Mouse (Mus musculus) E14TG2a.4 (cell line): ENCODE measurements at regions not wholly inside any gene's neighbourhood (a gene's known extent, or its start where the extent isn't known, plus 50 kb on each side); places are given as distances from the start of the nearest gene placed in this dataset.

Experiments
- CTCF ChIP-seq: conservative IDR thresholded peaks from 2 replicates; pipeline ENCODE4 v1.5.1; 2014; ENCODE audit warnings: low read length
- NANOG ChIP-seq: IDR thresholded peaks from 2 replicates; pipeline ENCODE4 v1.6.1; 2014; ENCODE audit warnings: borderline replicate concordance, low read length, mixed read lengths
- POU5F1 ChIP-seq: IDR thresholded peaks from 2 replicates; pipeline ENCODE4 v1.6.1; 2014; ENCODE audit warnings: low read length, borderline replicate concordance

DNA sequence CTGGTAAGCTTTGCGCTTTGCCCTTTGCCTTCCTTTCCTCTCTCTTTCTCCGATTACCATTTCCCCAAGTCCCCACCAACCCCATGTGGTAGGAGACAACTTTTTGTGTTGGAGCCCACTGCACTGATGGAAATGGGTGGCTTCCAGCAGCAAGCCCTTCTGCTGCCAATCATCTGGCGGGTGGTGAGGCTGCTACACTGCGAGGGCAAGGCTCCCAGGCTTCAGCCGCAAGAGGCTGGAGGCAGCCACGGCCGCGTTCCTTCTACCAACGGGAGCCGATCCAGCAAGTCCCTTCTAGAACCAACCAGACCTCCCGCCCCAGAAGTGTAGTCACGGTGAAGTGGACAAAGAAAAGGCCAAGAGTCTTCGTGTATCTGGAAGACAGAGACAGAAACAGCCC, 107.1 kb upstream of the Tbca start:
- TF ChIP-seq CTCF (no peak), NANOG (no peak), POU5F1 (no peak)
